Mouse (Mus musculus) c-Kit-positive CD71-positive TER-119-negative erythroid progenitor cells, embryonic 14.5 days (primary cell): Measurements from ENCODE around the gene Klk7.

Experiments used
- DNase-seq: peaks from one replicate; pipeline ENCODE4 v3.0.0-alpha.2; 2013; ENCODE audit warnings: low read depth

The Klk7 gene

DNA sequence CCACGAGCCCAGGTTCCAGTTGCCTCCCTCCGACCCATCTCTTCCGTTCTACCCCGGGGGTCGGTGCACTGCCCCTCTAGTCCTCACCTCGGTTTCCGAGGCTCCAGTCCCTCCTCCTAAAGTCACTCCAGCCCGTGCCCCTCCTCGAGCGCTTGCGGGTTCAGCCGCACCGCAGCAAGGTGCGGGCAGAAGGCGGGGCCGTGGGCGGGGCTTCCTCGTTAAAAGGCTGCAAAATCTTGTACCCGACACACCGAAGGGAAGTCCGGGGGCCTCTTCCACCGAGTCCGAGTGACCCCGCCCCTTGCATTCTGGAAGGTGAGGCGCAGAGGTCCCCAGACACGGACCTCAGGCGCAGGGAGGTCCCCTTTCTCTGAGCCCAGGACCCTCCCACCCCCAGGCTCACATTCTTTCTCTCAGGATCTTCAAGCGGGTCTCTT, 13.7 kb upstream of the Klk7 start, which contains the start of gene Klk8:
TSS of gene Klk8 (plus strand) at position 245 of the 437 bp plus-strand sequence.
- DNase-seq: no peak

DNA sequence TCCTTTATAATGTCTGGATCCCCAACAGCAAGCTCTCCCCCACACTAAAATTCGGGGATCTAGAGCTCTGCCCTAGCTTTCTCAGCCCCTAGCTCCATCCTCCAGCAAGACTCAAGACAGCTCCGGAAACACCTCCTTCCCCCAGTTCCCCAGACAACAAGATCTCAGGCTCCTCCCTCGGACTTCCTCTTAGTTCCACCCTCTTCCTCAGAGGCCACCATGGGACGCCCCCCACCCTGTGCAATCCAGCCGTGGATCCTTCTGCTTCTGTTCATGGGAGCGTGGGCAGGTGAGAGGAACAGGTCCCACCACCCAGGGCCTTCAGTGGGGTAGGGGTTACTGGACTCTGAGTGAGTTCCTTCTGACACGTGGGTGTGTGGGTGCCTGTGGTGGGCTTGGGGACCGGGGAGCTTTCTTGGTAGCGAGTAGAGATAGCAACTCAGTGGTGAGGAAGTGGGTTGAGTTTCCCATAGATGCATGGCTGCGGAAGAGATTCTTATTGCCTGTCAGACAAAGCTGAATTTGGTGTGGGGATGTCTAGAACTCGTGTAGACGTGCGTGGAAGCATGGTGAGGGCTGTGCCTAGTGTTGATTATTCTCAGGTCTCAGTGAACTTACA, 13.1 kb upstream of the Klk7 start:
- DNase-seq: no peak

DNA sequence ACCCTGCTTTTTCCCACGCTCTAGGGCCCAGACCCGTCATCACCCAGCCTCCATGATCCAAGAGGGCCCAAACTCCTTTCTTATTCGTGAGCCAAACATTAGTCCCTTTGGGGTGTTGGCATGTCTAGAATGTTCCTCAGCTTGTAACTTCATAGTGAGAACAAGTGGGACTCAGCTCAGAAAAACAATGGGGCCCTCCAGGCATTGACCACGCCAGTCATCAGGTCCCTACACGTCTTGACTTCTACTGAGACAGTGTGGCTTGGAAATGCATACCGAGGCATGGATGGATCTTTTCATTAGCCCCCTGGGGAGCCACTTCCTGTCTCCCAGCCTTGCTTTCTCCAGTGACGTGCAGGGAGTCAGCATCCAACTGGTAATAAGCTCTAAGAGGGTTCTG, 11.2 kb upstream of the Klk7 start:
- DNase-seq: no peak

DNA sequence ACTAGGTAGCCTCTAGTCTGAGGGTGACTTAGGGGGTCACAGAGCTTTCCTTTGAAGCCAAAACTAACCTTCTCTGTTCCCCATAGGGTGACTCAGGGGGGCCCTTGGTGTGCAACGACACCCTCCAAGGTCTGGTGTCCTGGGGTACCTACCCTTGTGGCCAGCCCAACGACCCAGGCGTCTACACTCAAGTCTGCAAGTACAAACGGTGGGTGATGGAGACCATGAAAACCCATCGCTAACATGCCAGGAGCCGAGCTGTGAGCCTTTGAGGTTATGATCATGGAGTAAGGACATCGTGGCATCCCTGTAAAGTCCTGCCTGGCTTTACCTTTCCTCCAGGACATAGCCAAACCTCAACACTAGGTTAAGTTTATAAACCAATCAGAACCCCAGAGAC, 4.1 kb downstream of the Klk7 start:
- no peak for DNase-seq

DNA sequence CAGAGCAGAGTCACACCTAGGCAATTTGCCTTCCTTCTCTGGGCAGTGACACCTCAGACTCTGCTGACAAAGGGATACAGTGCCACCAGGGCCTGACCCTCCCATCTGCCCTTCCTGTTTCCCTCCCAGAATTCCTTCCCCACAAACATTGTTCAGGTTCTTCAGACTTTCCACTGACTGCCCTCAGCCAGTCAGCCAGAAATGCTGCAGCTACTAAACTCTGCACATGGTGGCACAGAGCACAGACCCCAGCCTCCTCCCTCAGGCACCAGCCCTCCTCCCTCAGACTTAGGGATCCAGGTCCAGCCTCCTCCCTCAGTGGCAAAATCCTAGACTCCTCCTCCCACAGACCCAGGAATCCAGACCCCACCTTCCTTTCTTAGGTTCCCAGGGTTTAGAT, 5.7 kb downstream of the Klk7 start:
- no peak for DNase-seq

DNA sequence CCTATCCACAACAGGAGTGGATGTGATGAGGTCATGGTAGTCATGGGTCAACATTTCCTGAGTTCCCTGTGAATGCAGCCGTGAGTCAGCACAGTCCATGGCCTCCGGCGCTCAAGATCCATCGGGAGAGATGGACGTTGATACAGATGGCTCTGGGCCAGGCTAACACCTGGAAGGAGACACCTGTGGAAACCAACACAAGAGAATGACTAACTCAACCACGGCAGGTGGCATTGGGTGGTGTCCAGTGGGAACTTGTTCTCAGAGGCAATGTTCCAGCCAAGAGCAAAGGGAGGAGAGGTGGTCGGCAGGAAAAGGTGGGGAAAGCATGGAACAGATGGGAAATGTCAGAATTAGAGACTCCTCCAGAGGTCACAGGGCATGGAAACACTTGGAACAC, 10.5 kb downstream of the Klk7 start:
- DNase-seq: no peak

DNA sequence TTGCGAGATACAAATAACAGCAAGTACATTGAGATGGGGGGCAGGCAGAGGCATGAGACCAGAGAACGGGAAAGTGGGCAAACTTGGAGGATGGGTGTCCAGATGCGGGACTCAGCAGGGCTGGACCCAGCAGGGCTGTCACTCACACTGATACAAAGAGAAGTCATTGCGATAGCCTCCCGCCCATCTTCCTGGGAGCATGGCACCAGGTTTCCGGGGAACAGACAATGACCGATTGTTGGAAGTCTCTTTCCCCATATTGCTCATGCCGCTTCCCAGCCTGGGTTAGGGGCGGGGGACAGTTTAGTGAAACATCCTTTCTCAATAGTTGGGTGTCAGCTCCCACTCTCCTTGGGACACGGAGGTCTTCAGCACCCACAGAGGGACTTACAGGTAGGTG, 13.1 kb downstream of the Klk7 start, which contains the start of gene Klk6:
TSS of gene Klk6 (plus strand) at position 301 of the 400 bp plus-strand sequence.
- DNase-seq: no peak

DNA sequence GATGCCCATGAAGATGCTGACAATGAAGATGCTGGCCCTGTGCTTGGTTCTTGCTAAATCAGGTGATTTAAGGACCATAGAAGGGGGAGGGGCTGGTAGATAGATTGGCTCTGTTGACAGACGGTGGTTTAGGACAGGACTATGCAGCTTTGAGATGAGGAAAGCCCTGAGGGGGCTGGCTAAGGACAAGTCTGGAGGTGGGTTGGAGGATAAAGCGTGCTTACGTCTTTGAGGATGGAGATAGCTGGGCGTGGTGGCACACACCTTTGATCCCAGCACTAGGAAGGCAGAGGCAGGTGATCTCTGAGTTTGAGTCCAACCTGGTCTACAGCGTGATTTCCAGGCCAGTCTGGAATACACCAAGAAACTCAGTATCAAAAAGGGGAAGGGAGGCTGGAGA, 15.0 kb downstream of the Klk7 start:
- no peak for DNase-seq

DNA sequence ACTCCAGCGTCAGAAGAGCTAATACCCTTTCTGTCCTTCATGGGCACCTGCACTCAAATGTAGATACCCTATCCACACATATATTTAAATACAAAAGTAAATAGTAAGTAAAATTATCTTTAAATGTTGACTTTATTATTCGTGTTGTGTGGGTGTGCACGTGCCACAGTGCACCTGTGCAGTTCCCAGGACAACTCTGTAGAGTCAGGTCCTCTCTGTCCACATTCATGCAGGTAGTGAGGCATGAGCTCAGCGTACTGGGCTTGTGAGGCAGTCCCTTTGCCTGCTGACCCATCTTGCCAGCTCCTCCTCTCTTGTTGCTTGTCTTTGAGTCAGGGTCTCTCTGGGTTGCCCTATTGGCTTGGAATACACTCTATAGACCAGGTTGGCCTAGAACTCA, 16.6 kb downstream of the Klk7 start:
- no peak for DNase-seq

DNA sequence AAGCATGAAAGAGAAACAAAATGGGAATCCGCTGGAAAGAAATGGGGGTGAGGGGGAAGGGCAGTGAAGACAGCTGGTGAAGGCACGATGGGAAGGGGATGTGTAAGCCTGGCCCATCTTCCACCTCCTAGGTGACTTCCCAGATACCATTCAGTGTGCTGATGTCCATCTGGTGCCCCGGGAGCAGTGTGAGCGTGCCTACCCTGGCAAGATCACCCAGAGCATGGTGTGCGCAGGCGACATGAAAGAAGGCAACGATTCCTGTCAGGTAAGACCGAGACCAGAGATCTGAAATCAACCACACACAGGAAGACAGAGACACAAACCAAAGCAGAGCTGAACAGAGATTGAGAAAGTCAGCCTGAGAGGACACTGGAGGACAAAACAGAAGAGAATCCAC, 17.9 kb downstream of the Klk7 start:
- no peak for DNase-seq

DNA sequence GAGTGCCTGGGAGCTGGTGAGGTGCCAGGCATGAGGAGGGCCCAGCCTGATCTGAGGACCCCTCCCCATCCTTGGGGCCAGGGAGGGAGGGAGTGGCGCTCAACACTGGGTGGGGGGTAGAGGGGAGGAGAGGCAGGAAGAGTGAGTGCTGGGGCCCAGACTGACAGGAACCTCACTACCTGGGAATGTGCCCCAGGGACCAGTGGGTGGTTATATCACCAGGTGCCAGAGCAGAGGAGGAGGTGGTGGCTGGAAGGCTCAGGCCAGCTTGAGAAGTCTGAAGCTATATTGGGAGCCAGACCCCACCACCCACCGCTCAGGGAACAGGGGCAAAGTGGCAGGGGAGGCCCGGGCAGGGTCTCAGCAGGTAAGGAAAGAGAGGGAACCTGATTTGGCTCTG, 30.6 kb downstream of the Klk7 start, which contains the start of gene Klk5:
TSS of gene Klk5 (plus strand) at position 271 of the 400 bp plus-strand sequence.
- no peak for DNase-seq

DNA sequence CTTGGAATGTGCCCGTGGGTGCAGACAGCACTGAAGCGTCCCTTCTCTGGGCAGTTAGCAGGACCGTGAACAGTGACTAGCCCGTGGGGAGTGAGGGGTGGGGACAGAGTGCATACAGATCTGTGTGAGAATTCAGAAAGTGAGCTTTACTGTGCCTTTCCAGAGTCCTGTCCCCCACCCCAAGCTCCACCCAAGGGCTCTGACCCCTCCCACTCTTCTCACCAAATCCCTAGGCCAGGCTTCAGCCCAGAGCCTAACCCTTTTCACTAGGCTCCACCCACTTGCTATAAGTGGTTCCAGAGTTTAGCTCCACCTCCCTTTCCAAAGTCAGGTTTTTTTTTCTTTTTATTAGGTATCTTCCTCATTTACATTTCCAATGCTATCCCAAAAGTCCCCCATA, 32.7 kb downstream of the Klk7 start:
- no peak for DNase-seq

DNA sequence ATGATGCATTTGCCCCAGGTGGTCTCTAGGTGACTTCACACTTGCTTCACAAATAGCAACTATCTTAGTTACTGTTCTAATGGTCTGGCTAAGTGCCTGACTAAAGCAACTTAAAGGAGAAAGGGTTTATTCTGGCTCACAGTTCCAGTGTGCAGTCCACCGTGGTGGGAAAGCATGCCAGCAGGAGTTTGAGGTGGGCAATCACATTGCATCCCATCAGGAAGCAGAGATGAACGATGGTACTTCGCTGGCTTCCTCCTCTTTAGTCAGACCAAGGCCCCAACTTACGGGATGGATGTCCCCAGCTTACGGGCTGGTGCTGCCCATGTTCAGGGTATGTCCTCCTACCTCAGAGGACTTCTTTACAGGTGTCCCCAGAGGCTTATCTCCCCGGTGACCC, 40.5 kb downstream of the Klk7 start:
- DNase-seq: no peak

DNA sequence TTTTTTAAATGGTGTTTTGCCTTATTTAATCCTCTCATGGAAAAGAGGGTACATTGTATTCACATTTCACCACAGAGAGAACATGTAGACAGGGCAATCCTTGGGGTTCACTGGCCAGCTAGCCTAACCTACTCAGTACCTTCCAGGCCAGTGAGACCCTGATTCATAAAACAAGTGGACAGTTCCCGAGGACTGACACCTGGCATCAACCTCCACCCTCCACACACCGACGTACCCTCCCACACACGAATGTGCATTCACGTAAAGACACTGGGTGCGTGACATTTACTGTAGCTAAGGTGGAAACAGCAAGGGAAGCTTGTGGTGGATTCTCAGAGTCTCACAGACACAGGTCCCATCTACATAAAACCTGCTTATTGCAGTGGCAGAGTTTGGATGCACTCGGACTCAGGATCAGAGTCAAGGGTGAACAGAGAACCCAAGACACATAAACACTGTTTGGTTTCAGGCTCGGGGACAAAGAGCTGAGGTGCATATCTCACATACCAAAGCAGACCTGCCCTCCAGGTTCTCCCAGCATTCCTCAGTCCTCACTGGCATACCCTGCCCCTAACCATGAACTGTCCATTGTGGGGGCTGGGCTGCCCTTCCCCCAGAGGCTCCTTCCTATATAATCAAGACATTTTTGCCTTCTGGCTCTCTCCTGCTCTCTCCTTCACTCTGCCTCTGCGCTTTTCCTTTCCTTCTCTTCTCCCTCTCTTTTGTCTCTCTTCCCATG, 43.7 kb downstream of the Klk7 start:
- DNase-seq: no peak

DNA sequence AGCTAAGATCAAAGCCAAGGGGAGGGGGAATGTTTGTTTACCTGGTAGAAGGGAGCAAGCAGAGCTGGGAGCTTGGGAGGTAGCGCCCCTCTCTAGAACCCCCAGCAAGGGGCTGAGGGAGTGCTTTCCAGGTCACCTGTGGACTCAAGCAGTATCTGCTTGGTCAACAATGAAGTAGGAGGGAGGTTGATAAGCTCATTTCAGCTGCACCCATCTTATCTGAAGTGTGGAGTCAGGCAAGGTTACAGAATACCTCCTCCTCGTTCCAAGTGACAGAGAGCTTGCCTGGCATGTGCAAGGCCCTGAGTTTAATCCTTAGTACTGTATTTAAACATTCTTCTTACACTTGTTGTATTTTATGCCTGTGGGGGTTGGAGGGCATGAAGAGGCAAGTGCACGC, 44.6 kb downstream of the Klk7 start:
- DNase-seq: no peak

DNA sequence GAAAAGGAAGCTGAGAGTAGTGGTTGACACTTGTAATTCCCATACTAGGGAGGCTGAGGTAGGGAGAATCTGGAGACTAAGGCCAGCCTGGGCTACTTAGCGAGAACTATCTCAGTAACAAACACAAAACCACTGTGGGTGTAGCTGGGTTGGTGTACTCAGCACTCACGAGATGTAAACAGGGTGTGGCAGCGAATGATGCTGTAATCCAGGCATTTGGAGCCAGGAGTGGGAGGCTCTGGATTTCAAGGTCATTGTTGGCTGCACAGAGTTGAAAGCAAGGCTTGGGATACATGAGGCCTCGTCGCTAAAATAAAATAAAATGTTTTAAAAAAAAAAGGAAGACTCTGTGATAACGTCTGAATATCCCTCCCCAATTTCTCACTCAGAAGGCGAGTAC, 45.2 kb downstream of the Klk7 start:
- no peak for DNase-seq

DNA sequence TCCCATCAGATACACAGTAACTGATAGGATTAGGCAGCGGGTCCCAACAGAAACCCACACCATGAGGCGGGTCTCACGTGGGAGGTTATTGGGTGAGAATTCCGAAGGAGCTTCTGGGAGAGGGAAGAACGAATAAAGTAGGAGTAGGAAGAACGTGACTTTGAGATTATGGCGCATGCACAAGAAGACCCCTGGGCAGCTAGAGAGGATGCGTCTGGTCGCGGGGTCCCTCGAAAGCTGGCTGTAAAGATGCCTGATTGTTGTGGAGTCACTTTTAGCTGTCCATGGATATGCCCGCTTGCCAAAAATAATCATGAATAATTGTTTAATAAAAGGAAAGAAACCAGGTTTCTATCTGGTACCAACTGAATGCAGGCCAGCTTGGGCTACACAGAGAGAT, 46.4 kb downstream of the Klk7 start:
- no peak for DNase-seq

DNA sequence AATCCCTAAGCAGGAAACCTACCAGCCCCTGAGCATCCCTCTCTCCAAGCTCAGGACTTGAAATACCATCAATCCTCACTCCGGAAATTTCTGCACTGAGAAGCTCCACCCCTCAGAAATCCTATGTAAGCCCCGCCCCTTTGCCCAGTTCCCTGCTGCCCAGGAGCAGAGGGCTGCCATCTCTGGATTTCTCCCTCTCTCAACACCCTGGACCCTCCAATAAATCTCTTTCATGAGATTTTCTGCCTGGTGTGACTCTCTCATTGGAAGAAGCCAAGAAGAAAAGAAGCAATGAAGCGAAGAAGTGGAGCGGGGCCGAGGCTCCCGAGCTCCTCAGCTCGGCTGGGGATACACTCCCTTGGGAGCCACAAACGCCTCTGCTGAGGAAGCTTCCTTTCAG, 49.3 kb downstream of the Klk7 start:
- no peak for DNase-seq
